Mouse (Mus musculus) olfactory bulb, adult 2 months (tissue): ENCODE results near the gene Rapgef5.

Source experiments
- CTCF ChIP-seq: fragments of 200-500 bp; IDR thresholded peaks from 2 replicates; pipeline ENCODE4 v1.5.1; 2012; ENCODE audit warnings: low read depth, mild to moderate bottlenecking, low read length, moderate library complexity; ENCODE audit not compliant: insufficient read depth
- POLR2A ChIP-seq: fragments of 200-500 bp; IDR thresholded peaks from 2 replicates; pipeline ENCODE4 v1.6.1; 2012; ENCODE audit warnings: mild to moderate bottlenecking, low read depth, low read length, moderate library complexity; ENCODE audit not compliant: insufficient read depth

DNA sequence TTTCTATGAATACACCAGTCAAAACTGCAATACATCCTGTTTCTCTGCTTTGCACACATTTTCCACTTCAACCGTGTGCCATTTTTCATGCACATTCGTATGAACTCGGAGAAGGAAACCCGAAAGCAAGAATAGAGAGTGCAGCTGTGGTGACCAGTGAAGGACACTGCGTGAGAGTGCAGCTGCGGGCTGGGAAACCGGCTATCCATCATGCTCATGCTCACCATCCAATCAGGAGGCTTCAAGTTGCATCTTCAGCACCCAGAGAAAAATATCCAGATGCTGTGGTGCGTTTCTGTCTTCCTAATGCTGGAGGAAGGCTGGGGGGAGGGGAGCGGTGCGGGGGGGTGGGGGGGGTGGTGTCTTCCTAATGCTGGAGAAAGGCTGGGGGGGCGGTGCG lies 291.4 kb downstream of the Rapgef5 start:
- TF ChIP-seq CTCF: no peak
- TF ChIP-seq POLR2A: no peak
